Mouse (Mus musculus) hindbrain, embryonic 15.5 days (tissue): Measurements from ENCODE around the gene Sos2. TPM values are rescaled to one million over a fixed set of nuclear protein-coding genes. Genes with fewer than 3 reads are reported as not detected.

Source experiments
- ATAC-seq: fragments of 200-750 bp; cut with Nextera tagmentation; 2 replicates; pipeline ENCODE4 v1.8.0; 2017; ENCODE audit warnings: low read depth, moderate number of reproducible peaks, moderate TSS enrichment; ENCODE audit not compliant: low FRiP score
- H3K27ac ChIP-seq: fragments of 300-500 bp; sonication (generic); replicated peaks from 2 replicates; pipeline ENCODE4 v1.5.1; 2015; ENCODE audit warnings: mild to moderate bottlenecking, inconsistent platforms
- H3K27me3 ChIP-seq: fragments of 300-500 bp; sonication (generic); 2 replicates; pipeline ENCODE4 v1.6.1; 2015; ENCODE audit warnings: control low read depth, inconsistent platforms
- H3K36me3 ChIP-seq: fragments of 300-500 bp; sonication (generic); 2 replicates; pipeline ENCODE4 v1.6.1; 2015; ENCODE audit warnings: control low read depth, inconsistent platforms
- H3K4me1 ChIP-seq: fragments of 300-500 bp; sonication (generic); replicated peaks from 2 replicates; pipeline ENCODE4 v1.6.1; 2015; ENCODE audit warnings: control low read depth, inconsistent platforms
- H3K4me2 ChIP-seq: fragments of 300-500 bp; sonication (generic); 2 replicates; pipeline ENCODE4 v1.6.1; 2015; ENCODE audit warnings: moderate library complexity, mild to moderate bottlenecking, inconsistent platforms
- H3K4me3 ChIP-seq: fragments of 300-500 bp; sonication (generic); 2 replicates; pipeline ENCODE4 v1.5.1; 2015; ENCODE audit warnings: mild to moderate bottlenecking, inconsistent platforms
- H3K9ac ChIP-seq: fragments of 300-500 bp; sonication (generic); 2 replicates; pipeline ENCODE4 v1.6.1; 2015; ENCODE audit warnings: inconsistent platforms
- H3K9me3 ChIP-seq: fragments of 300-500 bp; sonication (generic); 2 replicates; pipeline ENCODE4 v1.6.1; 2016; ENCODE audit warnings: control low read depth, inconsistent platforms
- WGBS: fragments of 180-500 bp; shearing (Covaris S2); methylation state at CpG from one replicate; pipeline ENCODE4 v1.1.7; 2015; 5-methylcytosine and 5-hydroxymethylcytosine counted together
- polyA plus RNA-seq: library from polyadenylated mRNA; unstranded; fragments of >200 nt; fragmentation: Nextera tagmentation; extraction: Ambion mirVana; gene quantifications from 2 replicates; pipeline ENCODE4 v1.2.1, GENCODE M21; 2015

The Sos2 gene
- polyA plus RNA-seq, 1 experiment from 2014 or later, result 12.5 TPM

DNA sequence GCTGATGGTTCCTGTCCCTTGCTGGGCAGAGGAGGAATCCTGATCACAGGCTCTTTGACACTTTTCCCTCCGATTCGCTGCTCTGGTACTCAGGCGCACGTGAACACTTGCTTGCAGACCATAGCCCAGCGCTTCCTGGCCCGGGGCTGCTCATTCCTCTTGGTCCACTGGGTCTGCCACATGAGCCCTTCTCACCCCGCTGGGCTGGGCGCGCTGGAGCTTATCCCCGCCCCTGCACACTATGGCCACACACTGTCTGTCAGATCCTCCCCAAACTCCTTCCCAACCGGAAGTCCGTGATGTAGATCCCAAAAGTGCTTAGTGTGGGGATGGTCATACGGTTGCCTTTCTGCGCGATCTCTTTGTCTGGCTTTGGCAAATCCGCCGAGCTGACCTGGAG, 11.8 kb upstream of the Sos2 start:
- WGBS, result 77% methylated on average over 17 of the region's 17 CpGs
- no peak for ATAC-seq
- Histone ChIP-seq H3K36me3 (no peaks in the 10 kb centered on the region), H3K27ac (no peak overlapping the region), H3K27me3 (no peaks in the 10 kb centered on the region), H3K9ac (no peak overlapping the region), H3K4me3 (no peak overlapping the region), H3K9me3 (no peaks in the 10 kb centered on the region), H3K4me1 (no peaks in the 10 kb centered on the region), H3K4me2 (no peak overlapping the region)

- no peak overlapping the region for H3K9ac ChIP-seq
- 94% methylated on average over 4 of the region's 4 CpGs for WGBS
- H3K4me3 ChIP-seq, result no peak overlapping the region
- H3K27me3 ChIP-seq, result no peaks in the 10 kb centered on the region
- H3K4me1 ChIP-seq, result no peaks in the 10 kb centered on the region
- no peak overlapping the region for H3K27ac ChIP-seq
- no peak for ATAC-seq
- H3K4me2 ChIP-seq, result no peak overlapping the region
- H3K36me3 ChIP-seq, result no peaks in the 10 kb centered on the region
- H3K9me3 ChIP-seq, result no peaks in the 10 kb centered on the region
These were observed 9.1 kb upstream of the Sos2 start for GRCm38 (mm10) chr12:69690714-69691113.

DNA sequence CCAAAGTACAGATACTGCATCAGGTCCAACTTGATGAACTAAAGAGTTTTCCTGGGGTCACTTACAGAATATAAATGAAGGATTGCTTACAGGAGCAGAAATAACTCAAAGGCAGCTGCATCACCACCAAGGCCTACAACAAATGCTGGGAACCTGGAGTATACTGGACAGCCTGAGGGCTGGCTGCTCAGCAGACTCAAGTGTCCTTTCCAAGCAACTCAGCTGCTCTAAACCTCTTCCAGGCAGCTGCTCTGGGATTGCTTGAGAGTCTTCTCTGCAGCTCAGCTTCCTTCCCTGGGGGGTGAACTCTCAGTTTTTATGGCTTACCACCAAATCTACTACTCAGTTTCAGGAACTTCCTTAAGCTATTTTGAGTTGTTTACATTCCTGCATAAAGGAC, 7.4 kb upstream of the Sos2 start:
- Histone ChIP-seq H3K4me1 (no peaks in the 10 kb centered on the region), H3K4me3 (no peak overlapping the region), H3K9ac (no peak overlapping the region), H3K27ac (no peak overlapping the region), H3K9me3 (no peaks in the 10 kb centered on the region), H3K4me2 (no peak overlapping the region), H3K27me3 (no peaks in the 10 kb centered on the region), H3K36me3 (no peaks in the 10 kb centered on the region)
- ATAC-seq, result no peak

DNA sequence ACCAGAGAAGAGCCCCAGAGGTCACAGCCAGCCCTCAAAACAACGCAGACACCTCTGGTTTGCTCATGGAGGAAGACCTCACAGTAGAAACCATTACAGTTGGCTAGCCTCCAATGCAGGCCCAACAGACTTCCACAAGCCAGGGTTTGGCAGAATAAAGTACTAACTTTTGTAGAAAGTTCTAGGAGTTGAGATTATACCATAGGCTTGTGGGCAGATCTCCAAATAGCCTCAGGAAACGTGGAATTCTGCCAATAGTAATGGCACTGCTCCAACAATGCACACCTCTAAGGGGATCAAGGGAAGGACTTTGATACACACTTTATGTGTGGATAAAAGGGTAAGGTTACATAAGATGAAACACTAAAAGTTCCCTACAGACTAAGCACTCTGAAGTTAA, 6.7 kb upstream of the Sos2 start:
- H3K9ac ChIP-seq, result no peak overlapping the region
- H3K4me2 ChIP-seq, result no peak overlapping the region
- H3K9me3 ChIP-seq, result no peaks in the 10 kb centered on the region
- H3K27me3 ChIP-seq, result no peaks in the 10 kb centered on the region
- no peak overlapping the region for H3K27ac ChIP-seq
- H3K4me3 ChIP-seq, result no peak overlapping the region
- no peak for ATAC-seq
- WGBS, result 62% methylated on average over 2 of the region's 2 CpGs
- no peaks in the 10 kb centered on the region for H3K4me1 ChIP-seq
- no peaks in the 10 kb centered on the region for H3K36me3 ChIP-seq

GRCm38 (mm10) chr12:69683537-69683936, 1.9 kb upstream of the Sos2 start:
- 40% methylated on average over 10 of the region's 10 CpGs for WGBS
- no peak for ATAC-seq
- peaks cover 22% of the 10 kb centered on the region for H3K4me1 ChIP-seq

DNA sequence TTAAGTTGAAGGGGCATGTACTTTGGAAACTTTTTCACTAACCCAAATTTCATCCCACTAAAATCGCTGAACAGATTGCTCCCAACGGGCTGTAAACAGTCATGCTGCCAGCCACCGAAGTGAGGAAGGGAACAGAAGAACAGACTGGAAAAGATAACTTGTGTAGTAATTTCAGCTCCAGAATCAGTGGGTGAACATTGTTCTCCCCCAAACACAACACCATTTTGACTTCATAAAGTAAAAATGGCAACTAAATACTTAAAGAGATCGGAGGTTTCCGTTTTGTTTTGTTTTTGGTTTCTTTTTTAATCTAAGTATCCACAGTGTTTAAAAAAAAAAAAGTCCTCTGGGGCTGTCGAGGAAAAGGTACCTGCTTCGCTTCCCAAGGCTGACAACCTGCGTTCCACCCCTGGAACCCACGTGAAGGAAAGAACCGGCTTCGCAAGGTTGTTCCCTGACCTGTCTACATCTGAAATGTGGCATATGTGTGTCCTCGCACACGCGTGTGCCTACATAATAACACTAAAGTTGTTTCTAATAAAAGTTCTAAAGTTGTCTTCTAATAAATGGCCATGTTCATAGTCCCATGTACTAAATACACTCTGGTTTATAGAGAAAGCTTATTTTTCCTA, 1.3 kb upstream of the Sos2 start:
- Histone ChIP-seq H3K9me3 (no peaks in the 10 kb centered on the region), H3K4me3 (peak overlapping the region; percentile 98), H3K9ac (peak overlapping the region; percentile 94; the same call in 1 of the 2 replicates), H3K36me3 (no peaks in the 10 kb centered on the region), H3K27ac (no peak overlapping the region), H3K27me3 (no peaks in the 10 kb centered on the region), H3K4me2 (peak overlapping the region; percentile 69), H3K4me1 (peaks cover 22% of the 10 kb centered on the region)
- ATAC-seq, result no peak
- WGBS, result 52% methylated on average over 14 of the region's 14 CpGs

More at GRCm38 (mm10) chr12:69683537-69683936, 1.9 kb upstream of the Sos2 start:
- no peaks in the 10 kb centered on the region for H3K36me3 ChIP-seq
- no peaks in the 10 kb centered on the region for H3K9me3 ChIP-seq
- H3K27me3 ChIP-seq, result no peaks in the 10 kb centered on the region
- no peak overlapping the region for H3K4me3 ChIP-seq
- no peak overlapping the region for H3K9ac ChIP-seq
- H3K27ac ChIP-seq, result no peak overlapping the region
- no peak overlapping the region for H3K4me2 ChIP-seq

DNA sequence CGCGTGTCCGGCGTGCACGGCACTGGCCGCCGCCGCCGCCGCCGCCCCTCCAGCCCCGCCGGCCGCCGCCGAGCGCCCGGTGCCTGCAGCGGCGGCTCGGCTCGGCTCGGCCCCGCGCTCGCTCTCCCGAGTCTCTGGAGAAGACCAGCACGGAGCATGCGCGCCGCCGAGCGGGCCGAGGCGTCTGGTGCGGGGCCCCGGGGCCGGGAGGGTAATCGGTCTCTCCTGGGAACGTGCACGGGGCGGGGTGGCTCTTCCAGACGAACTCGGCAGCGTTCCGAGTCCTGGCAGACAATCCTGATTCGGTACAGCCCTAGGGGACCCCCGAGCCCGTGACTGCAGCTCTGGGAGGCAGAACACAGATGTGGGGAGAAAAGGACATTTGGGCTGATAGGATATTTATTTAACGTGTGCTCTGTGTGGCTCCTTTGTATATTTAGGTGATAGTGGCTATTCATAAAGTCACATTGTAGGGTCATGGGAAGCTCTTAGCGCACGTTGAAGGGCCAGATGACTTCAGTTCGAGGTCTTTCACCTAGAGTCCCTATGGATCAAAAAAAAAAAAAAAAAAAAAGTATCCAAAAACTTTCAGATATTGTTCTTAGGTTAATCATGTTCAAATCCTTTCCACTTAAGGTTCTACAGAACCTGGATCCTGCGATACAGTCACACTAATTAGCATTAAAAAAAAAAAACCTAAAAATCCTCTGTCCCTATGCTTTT, 574 bp upstream of the Sos2 start:
- H3K36me3 ChIP-seq, result no peaks in the 10 kb centered on the region
- peak overlapping the region; percentile 98 for H3K4me3 ChIP-seq
- peak overlapping the region; percentile 97 for H3K27ac ChIP-seq
- H3K4me2 ChIP-seq, result peak overlapping the region; percentile 69
- no peaks in the 10 kb centered on the region for H3K9me3 ChIP-seq
- under 1% methylated on average over 41 of the region's 54 CpGs for WGBS
- H3K9ac ChIP-seq, result peak overlapping the region; percentile 94
- ATAC-seq, result peak; percentile 91
- H3K27me3 ChIP-seq, result no peaks in the 10 kb centered on the region
- H3K4me1 ChIP-seq, result peaks cover 22% of the 10 kb centered on the region

GRCm38 (mm10) chr12:69680635-69681565, 752 bp downstream of the Sos2 start:
- whole genome bisulfite sequencing, result under 1% methylated on average over 46 of the region's 56 CpGs

GRCm38 (mm10) chr12:69676157-69676556, 5.5 kb downstream of the Sos2 start:
- 95% methylated on average over 4 of the region's 4 CpGs for WGBS
- H3K4me1 ChIP-seq, result peaks cover 22% of the 10 kb centered on the region
- H3K36me3 ChIP-seq, result no peaks in the 10 kb centered on the region
- no peak overlapping the region for H3K4me3 ChIP-seq
- no peak overlapping the region for H3K4me2 ChIP-seq
- ATAC-seq, result no peak
- no peak overlapping the region for H3K27ac ChIP-seq
- H3K9ac ChIP-seq, result no peak overlapping the region
- no peaks in the 10 kb centered on the region for H3K27me3 ChIP-seq
- H3K9me3 ChIP-seq, result no peaks in the 10 kb centered on the region

More at GRCm38 (mm10) chr12:69680635-69681565, 752 bp downstream of the Sos2 start:
- Histone ChIP-seq H3K4me3 (peak overlapping the region; percentile 98), H3K4me1 (peaks cover 22% of the 10 kb centered on the region), H3K27me3 (no peaks in the 10 kb centered on the region), H3K27ac (peak overlapping the region; percentile 97), H3K36me3 (no peaks in the 10 kb centered on the region), H3K9ac (peak overlapping the region; percentile 94), H3K9me3 (no peaks in the 10 kb centered on the region), H3K4me2 (peak overlapping the region; percentile 69)
- peak; percentile 33; the same call in 1 of the 2 replicates for ATAC-seq

DNA sequence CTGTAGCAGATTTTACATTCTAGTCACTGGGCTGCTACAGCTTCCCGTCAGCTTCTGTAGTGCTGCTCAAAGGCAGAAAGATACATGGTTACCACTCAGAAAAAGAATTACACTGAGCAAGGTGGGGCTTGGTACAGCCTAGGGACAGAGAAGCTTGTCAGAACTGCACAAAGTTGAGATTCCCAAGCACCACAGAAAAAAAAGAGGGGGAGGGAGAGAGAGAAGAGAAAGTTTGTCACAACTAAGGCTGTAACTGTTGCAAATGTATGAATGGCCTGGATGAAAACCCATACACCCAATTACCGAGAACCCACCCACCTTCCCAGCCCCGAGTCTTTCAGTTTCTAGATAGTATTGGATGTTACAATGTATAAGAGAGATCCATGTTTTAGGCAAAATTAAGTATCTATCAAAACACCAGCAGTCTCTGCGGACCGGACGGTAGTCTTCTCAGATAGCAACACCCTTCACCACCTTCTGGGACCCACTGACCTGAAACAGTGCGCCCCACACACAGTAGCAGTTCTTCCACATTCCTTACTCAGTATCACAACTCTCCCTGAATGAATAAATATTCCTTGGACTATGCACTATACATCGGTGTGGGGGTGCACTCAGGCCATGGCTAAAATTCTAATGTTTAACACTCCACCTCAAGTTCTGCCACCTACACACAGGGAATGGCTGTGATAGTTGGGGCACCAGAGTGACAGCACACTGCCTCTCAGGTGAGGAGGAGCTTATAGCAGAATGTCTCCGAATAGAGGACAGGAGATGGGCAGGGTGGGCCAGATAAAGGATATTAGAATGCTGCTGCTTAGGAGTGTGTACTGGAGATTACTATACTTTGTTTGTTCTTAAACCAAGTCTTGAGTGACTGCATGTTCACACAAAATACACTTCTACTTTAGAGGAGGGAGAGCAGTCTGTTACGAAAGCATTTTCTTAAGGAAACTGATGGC, 6.8 kb downstream of the Sos2 start:
- Histone ChIP-seq H3K4me2 (no peak overlapping the region), H3K4me3 (no peak overlapping the region), H3K4me1 (peaks cover 15% of the 10 kb centered on the region), H3K9me3 (no peaks in the 10 kb centered on the region), H3K27me3 (no peaks in the 10 kb centered on the region), H3K36me3 (no peaks in the 10 kb centered on the region), H3K27ac (no peak overlapping the region), H3K9ac (no peak overlapping the region)
- ATAC-seq, result peak; percentile 27; the same call in 1 of the 2 replicates
- 84% methylated on average over 10 of the region's 10 CpGs for WGBS

DNA sequence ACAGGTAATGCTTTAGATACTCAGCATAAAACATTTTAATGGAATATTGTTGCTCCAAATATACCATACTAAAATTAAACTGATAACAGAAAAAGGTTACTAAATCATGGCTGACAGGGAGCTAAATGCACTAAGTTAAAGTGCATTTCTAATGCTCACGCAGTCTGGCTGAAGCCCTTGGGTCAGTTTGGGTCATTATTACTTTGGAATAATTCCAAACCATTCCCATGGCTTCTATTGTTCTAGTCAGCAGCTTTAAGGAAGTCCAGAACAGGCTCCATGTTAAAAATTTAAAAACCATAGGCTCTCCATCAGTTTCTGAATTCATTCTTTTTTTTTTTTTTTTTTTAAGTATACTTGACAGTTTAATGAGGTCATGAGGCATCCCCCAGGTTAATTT, 7.5 kb downstream of the Sos2 start:
- no peak overlapping the region for H3K27ac ChIP-seq
- H3K4me3 ChIP-seq, result no peak overlapping the region
- H3K36me3 ChIP-seq, result no peaks in the 10 kb centered on the region
- no peak overlapping the region for H3K4me2 ChIP-seq
- no peak overlapping the region for H3K9ac ChIP-seq
- ATAC-seq, result no peak
- no peaks in the 10 kb centered on the region for H3K9me3 ChIP-seq
- no peaks in the 10 kb centered on the region for H3K27me3 ChIP-seq
- WGBS, result 41% methylated on average over 1 of the region's 1 CpGs
- peaks cover 12% of the 10 kb centered on the region for H3K4me1 ChIP-seq
